Mouse (Mus musculus) megakaryocyte-erythroid progenitor cell, adult 5-6 weeks (primary cell): ENCODE measurements at regions not wholly inside any gene's neighbourhood (a gene's known extent, or its start where the extent isn't known, plus 50 kb on each side); places are given as distances from the start of the nearest gene placed in this dataset.

Source experiments
- ATAC-seq: replicated peaks from 2 replicates; pipeline ENCODE4 v1.8.0; 2016; ENCODE audit warnings: mild to moderate bottlenecking, inconsistent platforms; ENCODE audit not compliant: severe bottlenecking, poor library complexity, low FRiP score, low TSS enrichment

DNA sequence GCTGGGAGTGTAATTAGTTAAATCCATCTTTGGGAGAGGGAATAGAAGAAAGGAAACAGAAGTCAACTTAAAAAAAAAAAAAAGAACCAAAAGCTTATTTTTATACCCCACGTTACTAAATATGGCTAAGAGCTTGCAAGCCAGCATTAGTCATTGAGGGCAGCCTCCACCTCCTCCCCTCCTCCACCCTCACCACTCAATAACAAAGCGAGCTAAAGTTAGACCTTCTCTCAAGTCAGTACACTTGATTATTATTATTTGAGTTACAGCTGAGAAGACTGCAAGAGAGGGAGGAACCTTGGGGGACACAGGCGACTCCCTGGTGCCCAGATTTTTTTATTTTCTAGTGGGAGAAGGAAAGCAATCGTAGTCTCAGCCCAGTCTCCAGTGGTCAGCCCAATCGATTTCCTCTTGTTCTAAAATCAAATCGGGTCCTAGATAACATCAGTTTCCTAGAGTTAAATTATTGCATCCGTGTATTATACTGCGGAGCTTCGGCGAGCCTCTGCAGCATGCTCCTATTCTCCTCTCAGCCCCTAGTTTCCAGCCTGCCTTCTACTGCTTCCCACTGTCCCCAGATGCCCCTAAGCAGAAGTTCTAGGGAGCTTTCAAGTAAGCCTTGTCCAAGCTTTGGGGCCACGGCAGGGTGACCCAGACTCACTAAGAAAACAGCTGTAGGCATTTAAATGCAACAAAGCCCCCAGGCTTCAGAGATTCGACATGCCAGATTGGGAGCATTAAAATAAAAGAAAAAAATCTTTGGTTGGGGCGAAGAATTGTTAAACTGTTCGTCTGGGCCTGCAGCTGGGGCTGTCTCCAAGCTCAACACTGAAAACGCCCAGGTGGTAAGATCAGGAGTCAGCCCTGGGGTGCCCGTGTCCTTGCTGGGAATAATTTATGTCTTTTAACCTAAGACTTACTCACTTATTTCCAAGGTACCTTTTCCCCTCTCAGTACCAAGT is 196.0 kb upstream of the BC052040 start:
- ATAC-seq: no peak

DNA sequence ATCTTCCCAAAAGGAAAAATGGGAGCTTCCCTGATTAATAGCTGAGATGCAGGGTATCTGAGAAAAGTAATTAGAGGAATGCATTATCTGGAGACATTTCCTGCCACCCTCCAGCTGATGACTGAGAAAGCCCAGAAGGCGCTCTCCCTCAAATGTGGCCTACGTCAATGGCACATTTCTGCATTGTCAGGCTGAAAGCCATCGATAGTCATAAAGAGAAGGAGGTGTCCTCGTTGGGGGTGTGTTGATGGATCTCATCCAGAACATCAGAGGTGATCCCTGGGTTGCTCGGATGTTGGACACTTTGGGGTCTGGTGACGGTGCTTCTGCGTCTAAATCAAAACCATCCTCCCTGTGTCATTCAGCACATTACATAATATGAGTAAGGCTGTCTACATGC is 189.9 kb upstream of the BC052040 start:
- ATAC-seq: no peak

DNA sequence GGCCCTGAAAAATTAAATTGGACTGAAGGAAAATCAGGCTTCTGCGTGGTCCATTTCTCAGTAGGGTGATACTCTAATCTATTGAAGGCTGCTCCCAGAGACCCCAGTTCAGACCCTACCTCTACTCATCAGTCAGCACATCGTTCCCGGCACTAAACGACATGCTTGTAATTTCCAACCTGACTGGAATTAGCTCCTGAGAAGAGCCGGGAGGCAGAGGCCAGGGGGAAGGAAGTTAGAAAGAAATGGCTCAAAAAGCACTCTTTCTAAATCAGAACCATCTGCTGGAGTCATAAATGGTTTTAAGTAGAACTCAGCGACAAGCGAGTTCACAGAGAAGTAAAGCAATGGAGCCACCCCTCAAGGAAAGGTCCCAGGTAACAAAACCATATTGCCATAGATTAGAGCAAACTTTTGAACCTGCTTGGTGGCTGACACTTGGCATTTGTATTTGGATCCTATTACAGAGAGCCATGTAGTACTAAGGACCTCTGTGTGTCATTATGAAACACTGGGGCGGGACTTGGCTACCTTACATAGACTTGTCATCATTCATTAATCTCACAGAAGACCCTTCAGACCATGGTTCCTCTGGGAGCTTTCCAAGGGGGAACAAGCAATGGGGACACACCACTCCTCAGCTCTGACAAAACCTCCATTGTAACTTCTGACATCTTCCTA is 189.3 kb upstream of the BC052040 start:
- ATAC-seq: no peak

DNA sequence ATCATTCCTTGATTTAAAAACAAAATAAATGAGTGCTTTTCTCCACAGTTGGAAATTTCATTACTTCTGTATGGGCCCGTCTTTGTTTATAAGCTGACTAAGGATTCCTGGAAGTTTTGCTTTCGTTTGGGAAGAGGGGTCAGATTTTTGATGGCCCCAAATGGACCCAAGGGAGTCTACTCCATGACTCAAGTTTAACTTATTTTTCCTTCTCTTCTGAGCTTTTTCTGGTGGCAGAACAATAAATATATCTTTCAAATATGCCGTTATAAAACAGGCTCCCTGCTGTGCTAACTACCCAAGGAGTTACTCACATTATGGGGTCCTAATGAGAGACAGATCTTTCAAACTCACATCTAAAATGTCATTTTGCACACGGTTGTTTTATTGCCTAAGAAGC is 187.4 kb upstream of the BC052040 start:
- no peak for ATAC-seq

DNA sequence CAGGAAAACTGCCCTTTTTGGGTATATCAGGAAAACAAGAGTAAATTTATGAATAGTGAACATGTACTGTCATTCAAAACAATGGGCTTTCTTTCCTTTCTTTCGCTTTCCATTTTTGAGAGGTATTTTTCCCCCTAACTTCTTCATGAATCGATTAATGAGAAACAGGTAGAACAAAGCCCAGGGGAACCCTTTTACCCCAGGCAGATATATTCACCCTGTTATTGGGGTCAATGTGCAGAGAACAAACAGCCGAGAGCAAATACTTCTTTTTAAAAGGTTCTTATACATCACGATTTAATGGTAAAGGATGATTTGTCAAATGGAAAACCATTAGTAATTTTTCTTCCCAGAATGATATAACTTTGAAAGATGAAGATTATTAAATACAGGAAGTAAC is 183.0 kb upstream of the BC052040 start:
- no peak for ATAC-seq

DNA sequence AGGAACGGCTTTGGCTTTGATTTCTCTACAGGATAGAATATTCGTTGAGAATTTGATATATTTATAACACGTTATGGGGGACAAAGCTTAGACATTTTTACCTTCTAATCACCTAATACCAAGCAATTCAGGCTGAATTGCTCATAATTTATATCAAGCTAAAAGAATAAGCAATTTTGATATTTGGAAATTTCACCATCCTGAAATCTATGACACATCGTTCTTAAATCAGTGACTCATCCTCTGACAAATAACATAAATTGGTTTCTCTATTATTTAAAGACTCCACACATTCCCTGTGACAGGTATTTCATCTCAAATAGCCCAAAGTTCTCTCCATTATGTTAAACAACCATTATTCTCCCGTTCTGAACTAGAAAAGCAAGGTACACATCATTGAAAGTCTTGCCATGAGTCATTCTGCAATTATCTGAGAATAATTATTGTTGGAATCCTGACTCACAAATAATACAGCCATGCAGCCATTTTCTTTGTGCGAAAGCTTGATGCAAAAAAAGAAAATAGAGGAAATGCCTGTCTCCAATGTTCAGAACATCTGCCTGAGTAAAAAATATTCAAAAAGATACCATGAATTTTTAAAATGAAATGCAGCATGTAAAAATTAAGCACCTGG is 182.3 kb upstream of the BC052040 start:
- no peak for ATAC-seq

DNA sequence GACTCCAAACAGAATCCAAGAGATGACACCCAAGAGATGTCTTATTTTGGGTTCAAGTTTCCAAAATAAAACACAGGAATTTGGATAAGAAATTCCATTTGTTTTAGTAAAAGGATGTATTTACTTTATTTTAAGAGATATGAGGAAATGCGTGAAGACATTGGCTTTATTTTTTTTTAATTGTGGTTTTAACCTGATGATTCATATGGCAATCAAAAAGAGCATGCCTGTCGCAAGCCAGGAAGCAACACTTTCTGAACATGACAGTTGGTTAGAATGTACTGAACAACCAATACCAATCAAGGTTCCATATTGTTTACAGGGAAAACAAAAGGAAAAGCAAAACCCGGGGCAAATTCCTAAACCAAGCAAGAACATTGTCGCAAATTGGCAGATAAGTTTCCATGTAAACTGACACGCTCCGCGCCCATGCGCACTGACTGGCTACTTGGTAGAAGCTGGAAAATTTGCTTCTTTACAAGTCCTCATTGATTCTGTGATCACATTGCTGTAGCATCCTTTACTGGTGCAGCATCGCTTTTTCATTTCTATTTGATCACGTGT is 181.4 kb upstream of the BC052040 start:
- ATAC-seq: no peak

DNA sequence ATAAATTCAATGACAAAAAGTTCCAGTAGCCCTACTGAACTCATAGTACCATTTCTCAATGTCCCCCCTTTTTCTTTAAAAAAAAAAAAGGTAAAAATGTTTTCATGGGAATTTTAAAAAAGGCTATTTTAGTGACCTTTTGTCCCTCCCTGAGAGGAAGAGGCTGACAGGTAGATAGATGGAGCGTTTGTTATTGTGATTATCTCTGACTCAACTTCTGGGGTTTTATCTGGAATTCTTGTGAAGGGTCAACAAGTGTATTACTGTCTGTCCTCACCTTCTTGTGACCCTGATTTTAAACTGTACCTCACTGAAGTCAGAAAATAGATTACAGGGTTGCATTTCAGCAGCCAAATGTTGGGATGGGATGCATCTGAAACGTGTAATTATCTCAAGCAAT is 179.3 kb upstream of the BC052040 start:
- no peak for ATAC-seq

DNA sequence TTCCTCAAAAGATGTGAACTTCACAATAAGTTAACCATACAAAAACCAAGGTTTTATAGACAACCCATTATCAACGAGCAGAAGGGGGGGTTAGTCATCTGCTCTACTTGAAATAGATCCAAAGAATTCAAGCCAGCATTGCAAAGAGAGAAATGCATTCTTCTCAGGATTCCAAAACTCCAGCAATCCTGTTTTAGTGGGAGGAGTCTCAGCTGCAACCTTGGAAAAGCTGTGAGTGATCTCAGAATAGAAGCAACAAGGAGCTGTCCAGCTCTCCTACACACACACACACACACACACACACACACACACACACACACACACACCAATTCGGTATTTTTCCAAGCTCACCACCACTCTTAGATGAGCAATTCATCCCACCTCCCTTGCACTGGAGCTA is 149.0 kb upstream of the BC052040 start:
- no peak for ATAC-seq

DNA sequence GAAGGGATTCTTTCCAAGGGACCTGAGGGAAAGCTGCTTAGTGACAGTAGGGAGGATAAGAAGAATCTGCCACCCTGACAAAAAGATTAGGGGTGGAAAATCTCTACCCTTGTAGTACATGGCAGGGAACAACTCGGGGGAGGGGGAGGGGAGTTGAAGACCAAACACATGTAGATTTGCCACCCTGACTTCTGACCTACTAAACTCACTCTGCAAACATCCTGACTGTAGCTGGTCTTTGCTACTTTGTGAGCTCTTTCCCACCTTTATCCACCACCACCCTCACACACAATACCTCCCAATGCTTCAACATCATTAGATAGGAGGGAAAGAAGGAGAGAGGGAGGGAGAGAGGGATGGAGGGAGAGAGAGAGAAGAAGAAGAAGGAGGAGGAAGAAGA is 140.4 kb upstream of the BC052040 start:
- no peak for ATAC-seq

DNA sequence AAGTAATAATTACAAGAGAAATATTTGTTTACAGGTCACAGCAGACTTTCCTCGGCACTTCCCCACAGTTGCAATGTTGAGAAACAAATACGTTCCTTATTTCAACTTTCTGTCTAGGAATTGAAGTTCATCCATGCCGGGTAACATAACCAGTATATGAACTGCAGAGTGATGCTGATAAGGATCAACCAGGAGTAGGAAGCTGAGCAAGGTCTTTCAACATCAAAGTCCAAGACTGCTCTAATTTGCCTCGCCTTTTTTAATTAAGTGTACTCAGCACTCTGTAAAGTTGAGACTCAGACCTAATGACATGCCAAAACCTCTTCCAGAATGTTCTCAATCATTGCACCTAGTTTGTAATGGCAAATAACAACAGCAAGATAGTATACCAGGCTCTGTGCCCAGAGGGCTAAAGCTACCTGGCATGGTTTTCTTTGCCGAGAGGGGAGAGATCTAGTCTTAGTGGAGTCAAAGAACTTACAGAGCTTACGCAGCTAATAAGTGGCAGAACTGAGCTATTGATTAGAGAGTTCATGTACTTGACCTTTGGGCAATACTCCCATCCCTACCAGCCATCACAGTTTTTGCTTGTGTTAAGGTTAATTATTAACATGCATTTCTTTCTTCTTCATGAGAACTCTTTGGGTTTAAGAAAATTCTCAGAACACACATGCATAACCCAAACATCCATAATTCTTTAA is 131.6 kb upstream of the BC052040 start:
- no peak for ATAC-seq

DNA sequence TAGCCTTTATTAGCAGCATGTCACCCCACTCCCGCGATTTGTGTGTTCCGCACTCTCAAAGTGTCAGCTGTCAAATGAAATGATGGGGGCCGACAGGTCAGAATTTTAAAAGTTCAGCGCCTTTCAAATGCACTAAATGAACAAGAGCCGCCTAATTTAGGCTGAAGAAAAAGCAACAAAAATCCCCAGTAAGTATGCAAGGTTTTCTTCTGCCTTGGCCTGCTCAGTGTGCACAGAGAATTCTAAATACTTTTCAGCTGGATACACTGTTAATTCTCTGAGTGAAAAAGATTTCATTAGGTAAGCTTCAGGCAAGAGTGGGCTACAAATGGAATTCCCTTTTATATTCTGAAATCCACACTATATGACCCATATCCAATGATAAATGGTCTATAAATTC is 125.9 kb upstream of the BC052040 start:
- no peak for ATAC-seq

DNA sequence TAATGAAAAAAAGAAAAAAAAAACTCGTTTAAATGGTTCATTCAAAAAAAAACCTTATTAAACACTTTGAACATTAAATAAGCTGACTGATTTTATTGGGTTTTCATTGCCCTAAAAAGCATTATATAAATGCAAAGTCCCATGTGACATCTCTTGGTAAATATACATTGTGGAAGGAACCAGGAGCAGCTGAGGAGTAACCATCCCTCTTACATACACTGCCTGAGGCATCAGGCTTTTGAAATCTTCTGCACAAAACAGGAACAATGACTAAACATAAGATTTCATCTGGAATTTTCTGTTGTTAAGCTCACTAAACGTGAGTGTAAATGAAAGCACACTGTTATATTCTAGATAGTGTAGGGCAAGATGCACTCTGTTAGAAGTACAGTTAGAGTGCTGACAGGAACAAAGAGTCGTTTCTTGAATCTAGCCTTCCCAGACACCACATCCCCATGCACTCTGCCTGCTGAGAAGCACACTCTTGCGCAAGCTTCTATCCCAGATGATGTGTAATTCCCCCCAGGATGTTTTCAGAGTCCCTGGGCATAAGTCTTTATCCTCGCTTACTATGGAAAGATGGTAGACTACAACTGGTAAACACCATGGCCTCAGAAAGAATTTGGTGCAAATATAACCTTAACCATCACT is 125.0 kb upstream of the BC052040 start:
- ATAC-seq: no peak

DNA sequence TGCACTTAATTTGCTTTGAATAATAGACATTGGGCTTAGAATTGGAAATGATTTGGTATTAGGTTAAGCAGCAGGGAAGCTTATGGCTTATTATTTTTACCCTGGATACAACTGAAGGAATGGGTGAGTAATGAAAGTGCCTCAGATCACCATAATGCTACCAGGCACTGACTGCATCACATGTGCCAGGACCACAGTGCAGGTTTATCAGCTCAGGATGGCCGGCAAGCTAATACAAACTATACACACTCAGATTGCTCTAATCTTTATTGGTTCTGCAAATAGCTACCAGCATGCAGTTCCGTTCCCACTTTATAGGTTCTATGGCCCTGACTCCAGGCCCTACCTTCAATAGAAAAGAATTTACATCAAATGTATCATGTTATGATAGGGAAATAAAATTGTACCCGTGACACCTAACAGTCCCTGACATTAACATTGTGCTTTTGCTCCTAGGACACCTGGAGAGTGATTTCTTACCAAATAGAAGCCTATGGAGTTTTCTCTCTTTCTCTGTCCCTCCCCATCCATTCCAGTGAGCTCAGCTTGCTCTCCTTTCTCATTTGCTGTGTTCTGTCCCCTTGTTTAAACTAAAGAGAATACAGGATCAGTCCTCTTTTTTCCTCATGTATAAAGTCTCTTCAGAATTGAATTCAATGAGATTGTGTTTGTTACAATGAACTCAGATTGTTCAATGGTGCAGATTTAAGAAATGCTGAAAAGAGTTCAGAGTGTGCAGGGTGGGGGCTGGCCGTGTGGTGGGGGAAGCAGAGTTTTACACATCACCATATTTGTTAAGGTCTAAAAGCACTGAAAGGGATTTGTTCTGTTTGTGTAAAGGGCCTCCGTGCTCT is 121.3 kb upstream of the BC052040 start:
- ATAC-seq: no peak

DNA sequence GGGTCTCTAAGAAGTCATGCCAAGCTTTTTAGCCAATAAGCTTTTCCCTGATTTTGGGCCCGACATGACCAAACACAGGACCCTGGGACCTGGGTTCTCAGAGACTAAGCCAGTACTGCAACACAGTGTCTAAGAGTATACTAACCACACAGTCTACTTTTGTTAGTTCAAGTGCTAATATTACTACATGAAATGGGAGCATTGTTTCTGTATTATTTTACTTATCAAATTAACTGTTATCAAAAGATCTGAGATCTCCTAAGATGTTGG is 120.7 kb upstream of the BC052040 start:
- ATAC-seq: no peak

DNA sequence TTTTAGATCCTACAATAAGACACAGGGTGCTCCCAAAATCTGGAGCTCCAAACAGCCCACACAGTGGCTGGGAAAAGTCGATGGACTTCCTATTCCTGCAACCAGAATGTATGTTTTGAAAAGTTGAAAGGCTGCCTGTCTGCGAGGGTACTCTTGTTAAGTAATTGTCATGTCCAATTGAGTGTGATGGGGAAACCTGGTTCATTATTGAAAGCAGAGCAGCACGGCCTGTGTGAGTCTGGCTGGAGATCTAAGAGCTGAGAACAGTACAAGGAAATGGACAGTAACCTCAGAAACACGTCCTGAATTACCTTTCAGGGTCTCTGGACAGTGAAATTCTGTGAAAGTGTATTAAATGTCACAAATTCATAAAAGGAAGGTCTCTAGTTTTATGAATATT is 115.3 kb upstream of the BC052040 start:
- ATAC-seq: no peak

DNA sequence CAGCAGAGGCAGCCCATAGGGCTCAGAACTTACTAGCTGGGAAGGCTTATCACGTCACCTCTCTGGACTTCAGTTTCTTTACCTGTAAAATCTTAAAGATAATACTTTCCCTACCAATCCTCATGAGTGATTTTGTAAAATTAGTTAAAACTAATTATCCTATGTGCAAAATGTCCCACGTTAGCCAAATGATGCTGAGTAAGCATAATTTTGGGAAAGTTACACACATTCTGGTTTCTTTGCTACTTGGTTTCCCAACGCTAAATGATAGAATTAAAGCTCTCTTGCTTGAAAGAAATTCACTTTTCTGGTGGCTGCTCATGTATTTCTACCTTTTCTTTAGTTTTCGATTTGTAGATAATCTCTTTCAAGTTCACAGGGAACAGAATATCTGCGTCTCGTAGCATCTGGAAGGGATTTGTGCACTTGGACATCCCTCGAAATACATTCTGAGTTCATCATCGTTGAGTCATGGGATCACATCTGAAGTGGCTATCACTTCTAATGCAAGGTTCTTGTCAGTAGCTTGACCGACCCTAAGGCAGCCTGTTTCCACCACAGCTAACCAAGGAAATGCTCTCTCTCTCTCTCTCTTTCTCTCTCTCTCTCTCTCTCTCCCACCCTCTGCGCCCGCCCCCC is 114.3 kb upstream of the BC052040 start:
- no peak for ATAC-seq

DNA sequence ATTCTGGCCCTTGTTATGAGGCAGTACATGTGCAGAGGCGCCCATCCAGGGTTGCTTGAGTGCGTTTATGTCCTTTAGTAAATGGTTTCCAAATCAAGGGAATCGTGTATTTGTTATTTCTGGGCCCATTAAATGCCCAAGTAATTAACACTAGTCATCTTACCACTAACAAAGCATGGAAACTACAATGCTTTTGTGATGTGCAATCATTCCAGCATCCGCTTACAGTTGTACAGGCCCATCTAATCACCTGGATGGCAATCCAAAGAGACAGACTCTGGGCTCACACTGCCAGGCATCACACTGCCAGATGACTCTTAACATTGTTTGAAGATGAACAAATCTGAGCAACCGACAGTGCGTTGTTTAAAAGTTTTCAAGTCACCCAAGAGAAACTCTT is 113.6 kb upstream of the BC052040 start:
- ATAC-seq: no peak
